Mouse (Mus musculus): ENCODE results near the gene Cfhr1. TPM values are rescaled to one million over a fixed set of nuclear protein-coding genes. Genes with fewer than 3 reads are reported as not detected.

Gene Cfhr1
- not detected for total RNA-seq (2021)

DNA sequence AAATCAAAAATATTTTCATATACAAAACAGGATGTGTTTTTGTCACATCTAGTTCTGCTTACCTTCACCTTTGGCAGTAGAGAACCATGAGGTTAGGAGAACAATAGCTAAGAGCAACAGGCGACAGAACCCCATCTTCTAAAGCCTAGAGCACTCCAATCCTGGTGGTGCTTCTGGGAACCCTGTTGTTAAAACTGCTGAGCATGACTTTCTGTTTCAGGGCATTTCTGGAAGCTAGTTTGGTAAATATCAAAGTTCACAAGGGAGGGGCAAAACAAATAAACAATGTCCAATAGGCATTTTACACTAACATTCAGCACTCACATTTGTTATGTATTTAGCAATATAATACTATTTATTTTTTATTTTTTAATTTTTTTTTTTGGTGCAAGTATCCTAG, at the start of gene Cfhr1:
Gene Cfhr1 (minus strand): TSS at position 249 of the 400 bp plus-strand sequence.
- intact Hi-C loops (cut with DNase I), result no loop called here
- DNase-seq, result no peak

DNA sequence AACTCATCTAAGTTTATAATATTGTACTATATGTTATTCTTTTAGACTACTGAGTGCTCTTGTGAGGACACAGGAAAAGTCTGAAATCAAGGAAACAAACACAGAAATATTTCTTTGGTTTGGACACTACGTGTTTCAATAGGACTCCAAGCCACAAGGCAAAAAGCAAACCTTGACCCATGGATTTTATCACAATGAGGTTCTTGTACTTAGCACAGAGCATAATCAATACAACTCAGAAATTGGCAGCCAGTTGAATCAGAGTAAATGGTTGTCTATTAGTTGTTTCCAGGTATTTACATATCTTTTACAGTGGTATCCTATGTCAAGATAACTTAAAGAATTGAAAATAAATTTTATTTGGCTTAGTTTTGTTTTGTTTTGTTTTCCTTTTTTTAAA, 8.8 kb downstream of the Cfhr1 start:
- no peak for DNase-seq
- intact Hi-C loops (cut with DNase I), result no loop called here

- no peak for DNase-seq
- intact Hi-C loops (cut with DNase I), result no loop called here
Measured at GRCm38 (mm10) chr1:139548536-139548935, 11.5 kb downstream of the Cfhr1 start.

- intact Hi-C loops (cut with DNase I), result no loop called here
- no peak for DNase-seq
Measured at GRCm38 (mm10) chr1:139514556-139514955, 45.5 kb downstream of the Cfhr1 start.

GRCm38 (mm10) chr1:139501258-139501752, 58.8 kb downstream of the Cfhr1 start, which contains the start of gene F13b:
Gene F13b (plus strand): TSS chr1:139501702.
- no peak for DNase-seq
- intact Hi-C loops (cut with DNase I), result no loop called here

DNA sequence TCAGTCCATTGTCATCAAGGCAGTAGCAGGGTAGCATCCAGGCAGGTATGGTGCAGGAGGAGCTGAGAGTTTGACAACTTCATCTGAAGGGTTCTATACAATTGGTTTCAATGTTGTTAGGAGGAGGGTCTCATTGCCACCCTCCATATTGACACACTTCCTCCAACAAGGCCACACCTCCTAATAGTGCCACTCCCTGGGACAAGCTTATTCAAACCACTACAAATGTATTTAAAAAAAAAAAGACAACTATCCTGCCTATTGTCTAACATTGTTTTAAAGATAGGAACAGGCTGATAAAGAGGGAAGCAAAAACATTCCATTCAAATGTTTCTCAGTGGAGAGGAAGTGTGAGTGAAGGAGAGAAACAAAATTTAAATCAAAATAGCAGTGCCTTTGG, 60.3 kb downstream of the Cfhr1 start:
- DNase-seq, result no peak
- intact Hi-C loops (cut with DNase I), result no loop called here

Other genes starting within 250 kb of the Cfhr1 start
- gene Crb1, start 183.2 kb downstream of the Cfhr1 start, total RNA-seq (2021), result under 1 TPM; 0.10 to 0.43 TPM
- 10 to 100 TPM; 23.9 to 27.4 TPM for gene Zbtb41, start 138.0 kb downstream of the Cfhr1 start, total RNA-seq (2021)
- 10 to 100 TPM; 10.3 to 10.4 TPM for gene Aspm, start 105.5 kb downstream of the Cfhr1 start, total RNA-seq (2021)
- not detected for gene F13b, start 58.6 kb downstream of the Cfhr1 start, total RNA-seq (2021)
- not detected for gene Gm4788, start 221.0 kb upstream of the Cfhr1 start, total RNA-seq (2021)

All from heart, postnatal 10 days (tissue).